ENCODE assay signal across 9 mouse cellular contexts in the genomic region with DNA sequence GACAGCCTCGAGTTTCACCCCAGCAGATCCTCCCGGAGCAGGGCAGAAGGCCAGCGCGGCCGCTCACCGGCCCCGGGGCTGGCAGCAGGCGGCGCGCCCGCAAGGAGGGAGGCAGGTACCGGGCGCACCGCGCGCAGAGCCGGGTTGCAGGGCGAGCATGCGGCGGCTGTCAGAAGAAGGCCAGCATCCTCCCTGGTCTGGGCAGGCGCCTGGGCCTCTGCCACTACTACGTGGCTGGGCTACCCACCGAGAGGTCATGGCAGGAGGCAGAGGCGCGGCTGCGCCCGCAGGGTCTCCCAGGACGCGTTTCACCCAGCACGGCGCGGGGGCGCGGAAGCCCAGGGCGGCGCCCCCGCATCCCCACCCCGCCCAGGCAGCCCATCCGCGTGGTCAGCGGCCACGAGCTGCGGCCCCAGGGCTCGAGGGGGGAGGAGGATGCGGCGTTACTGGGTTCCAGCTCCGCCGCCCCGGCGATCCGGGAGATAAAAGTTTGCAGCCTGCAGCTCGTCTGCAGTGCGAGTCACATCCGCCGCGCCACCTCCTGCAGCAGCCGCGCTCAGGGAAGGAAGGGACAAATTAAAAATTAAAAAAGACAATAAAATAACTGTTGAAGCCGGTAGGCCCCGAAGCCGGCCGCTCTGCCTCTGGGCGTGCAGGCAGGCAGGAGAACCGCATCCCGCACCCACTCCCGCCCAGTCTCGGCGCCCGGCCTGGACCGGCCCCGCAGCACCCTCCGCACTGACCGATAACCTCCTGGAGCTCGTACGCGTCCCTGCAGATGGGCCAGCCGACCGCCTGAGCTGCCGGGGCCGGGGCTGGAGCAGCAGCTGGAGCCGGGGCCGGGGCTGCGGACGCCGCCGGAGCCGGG. TPM values are rescaled to one million over a fixed set of nuclear protein-coding genes. Genes with fewer than 3 reads are reported as not detected.
DNase-seq lines count a peak whose midpoint lies in the region; ATAC-seq and TF ChIP-seq lines count a peak whose summit lies in the region.
"Had no signal": no experiment of that assay in that cellular context is flagged by ENCODE, and none has a peak within 500 bp of the region (broad histone marks: within the 10 kb centered on the region; RNA-seq: fewer than 3 reads in every experiment).

No protein-coding gene starts in this region.

- WGBS in embryonic facial prominence, embryonic 13.5 days, result under 1% methylated on average over 78 of the region's 87 CpGs
- under 1% methylated on average over 87 of the region's 87 CpGs for WGBS in kidney, adult 2 months
- WGBS in limb, embryonic 12.5 days, result under 1% methylated on average over 76 of the region's 87 CpGs
- WGBS in midbrain, embryonic 12.5 days, result under 1% methylated on average over 77 of the region's 87 CpGs

- H3K4me2 ChIP-seq in embryonic facial prominence, embryonic 13.5 days, result peak overlapping the region; percentile 94
- peak overlapping the region; percentile 90 for H3K4me2 ChIP-seq in limb, embryonic 12.5 days
- H3K4me2 ChIP-seq in midbrain, embryonic 12.5 days (replicated peaks), result peak overlapping the region; percentile 85

- no peak for TF ChIP-seq POLR2A in kidney, adult 2 months (IDR thresholded peaks at IDR 0.05; ENCODE audit: low read depth, low read length)

- peaks cover 11% of the 10 kb centered on the region; the same call in 1 of the 2 replicates for H3K27me3 ChIP-seq in embryonic facial prominence, embryonic 13.5 days
- H3K27me3 ChIP-seq in kidney, adult 2 months (replicated peaks; ENCODE audit: control insufficient read depth, insufficient read depth, low read length), result no peaks in the 10 kb centered on the region
- peaks cover 7% of the 10 kb centered on the region for H3K27me3 ChIP-seq in limb, embryonic 12.5 days
- H3K27me3 ChIP-seq in midbrain, embryonic 12.5 days, result no peaks in the 10 kb centered on the region

- H3K27ac ChIP-seq in embryonic facial prominence, embryonic 13.5 days, result peak overlapping the region; percentile 87
- peak overlapping the region; percentile 98; the same call in 1 of the 2 replicates for H3K27ac ChIP-seq in kidney, adult 2 months (ENCODE audit: insufficient read depth, low read depth, low read length)
- H3K27ac ChIP-seq in limb, embryonic 12.5 days, result peak overlapping the region; percentile 91
- peak overlapping the region; percentile 93 for H3K27ac ChIP-seq in midbrain, embryonic 12.5 days (replicated peaks)

- no peaks in the 10 kb centered on the region for H3K36me3 ChIP-seq in embryonic facial prominence, embryonic 13.5 days
- H3K36me3 ChIP-seq in kidney, adult 2 months (ENCODE audit: control insufficient read depth, insufficient read depth, low read length), result no peaks in the 10 kb centered on the region
- no peaks in the 10 kb centered on the region for H3K36me3 ChIP-seq in limb, embryonic 12.5 days
- no peaks in the 10 kb centered on the region for H3K36me3 ChIP-seq in midbrain, embryonic 12.5 days

- TF ChIP-seq CTCF in kidney, adult 2 months (conservative IDR thresholded peaks at IDR 0.05; ENCODE audit: insufficient read depth, insufficient read length, low read depth, low read length), result no peak

- H3K4me1 ChIP-seq in embryonic facial prominence, embryonic 13.5 days, result peaks cover 6% of the 10 kb centered on the region
- H3K4me1 ChIP-seq in kidney, adult 2 months (ENCODE audit: control insufficient read depth, insufficient read depth, low read length), result peaks cover 8% of the 10 kb centered on the region; the same call in 1 of the 2 replicates
- H3K4me1 ChIP-seq in limb, embryonic 12.5 days (replicated peaks), result peaks cover 18% of the 10 kb centered on the region
- H3K4me1 ChIP-seq in midbrain, embryonic 12.5 days, result peaks cover 34% of the 10 kb centered on the region

- H3K9ac ChIP-seq in embryonic facial prominence, embryonic 13.5 days, result peak overlapping the region; percentile 91
- H3K9ac ChIP-seq in limb, embryonic 12.5 days (replicated peaks), result peak overlapping the region; percentile 92
- H3K9ac ChIP-seq in midbrain, embryonic 12.5 days (replicated peaks), result peak overlapping the region; percentile 97

- ATAC-seq in embryonic facial prominence, embryonic 13.5 days (ENCODE audit: insufficient number of reproducible peaks, insufficient read depth, low FRiP score, low TSS enrichment, low read depth), result peak; percentile 68
- ATAC-seq in limb, embryonic 12.5 days (ENCODE audit: insufficient number of reproducible peaks, insufficient read depth, low FRiP score, low TSS enrichment, low read depth), result peak; percentile 80
- ATAC-seq in midbrain, embryonic 12.5 days (ENCODE audit: low FRiP score, low read depth), result peak; percentile 75

- no peaks in the 10 kb centered on the region for H3K9me3 ChIP-seq in embryonic facial prominence, embryonic 13.5 days
- H3K9me3 ChIP-seq in limb, embryonic 12.5 days, result no peaks in the 10 kb centered on the region
- H3K9me3 ChIP-seq in midbrain, embryonic 12.5 days, result no peaks in the 10 kb centered on the region

- H3K4me3 ChIP-seq in embryonic facial prominence, embryonic 13.5 days, result peak overlapping the region; percentile 91
- peak overlapping the region; percentile 99 for H3K4me3 ChIP-seq in kidney, adult 2 months (ENCODE audit: insufficient read depth, low read depth, low read length)
- H3K4me3 ChIP-seq in limb, embryonic 12.5 days (replicated peaks), result peak overlapping the region; percentile 91
- H3K4me3 ChIP-seq in midbrain, embryonic 12.5 days, result peak overlapping the region; percentile 95

- DNase-seq in 3134 (ENCODE audit: extremely low read depth, insufficient read length, low spot score), result peak; percentile 66
- peak; percentile 75 for DNase-seq in adrenal gland, postnatal 14 days
- peak; percentile 53 to 57 for DNase-seq in heart, adult 9 months (ENCODE audit: low spot score in 2 of 2)
- DNase-seq in kidney, adult 2 months, result peak; percentile 66
- peak; percentile 66 for DNase-seq in right cerebral cortex, postnatal 4 days

RNA-seq across cellular contexts. Expression of a gene that starts 0.9 kb away (rescaled TPM):
- total RNA-seq in adrenal gland, postnatal 14 days (2021), result 61.9 and 62.4 TPM in 2 replicates
- polyA plus RNA-seq in embryonic facial prominence, embryonic 13.5 days (2015; fragmentation: Nextera tagmentation; extraction: Ambion mirVana), result 13.4 and 16.9 TPM in 2 replicates
- 13.9 and 14.6 TPM in 2 replicates for polyA plus RNA-seq in kidney, adult 2 months (2012; rRNA removed)
- 18.5 and 21.2 TPM in 2 replicates for polyA plus RNA-seq in limb, embryonic 12.5 days (2016; fragmentation: Nextera tagmentation; extraction: Ambion mirVana)
- 44.6 and 52.5 TPM in 2 replicates for polyA plus RNA-seq in midbrain, embryonic 12.5 days (2016; fragmentation: Nextera tagmentation; extraction: Ambion mirVana)
- total RNA-seq: MEL had no signal

Comparison
In these comparisons a context has a peak if more than half of its experiments do, and no peak if none do; other contexts are left out.
1. Peak in every context shown above with its lines: DNase-seq, ATAC-seq, H3K4me3 ChIP-seq and H3K27ac ChIP-seq.